Mouse (Mus musculus) heart, postnatal 36 days (tissue): ENCODE measurements at regions not wholly inside any gene's neighbourhood (a gene's known extent, or its start where the extent isn't known, plus 50 kb on each side); places are given as distances from the start of the nearest gene placed in this dataset.
"Not testable (repeated sequence)": the region's sequence is repeated elsewhere in the genome, so short reads cannot be mapped to it uniquely, and the experiment has no call there.

ENCODE experiments used
- DNase-seq, 2 experiments: peaks; one replicate each; pipeline ENCODE4 v3.0.0; 2021 to 2022
- intact Hi-C: fragments of 180-260 bp; cut with DNase I; formaldehyde crosslinking; loops from one replicate; pipeline ENCODE4 v1.15.1; 2025

DNA sequence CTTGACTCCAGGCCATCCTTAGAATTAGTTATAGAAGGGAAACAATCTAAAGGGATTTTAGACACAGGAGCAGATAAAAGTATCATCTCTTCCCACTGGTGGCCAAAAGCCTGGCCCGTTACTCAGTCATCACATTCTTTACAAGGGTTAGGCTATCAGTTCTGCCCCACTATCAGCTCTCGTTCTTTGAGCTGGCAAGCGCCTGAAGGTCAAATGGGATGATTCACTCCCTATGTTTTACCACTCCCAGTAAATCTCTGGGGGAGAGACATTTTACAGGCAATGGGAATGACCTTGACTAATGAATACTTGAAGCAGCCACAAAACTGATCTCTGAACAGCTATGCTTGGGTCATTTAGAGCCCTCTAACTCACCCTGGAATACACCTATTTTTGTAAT, 70.8 kb downstream of the Gm4847 start:
- DNase-seq, intact Hi-C loops: not testable (repeated sequence)

DNA sequence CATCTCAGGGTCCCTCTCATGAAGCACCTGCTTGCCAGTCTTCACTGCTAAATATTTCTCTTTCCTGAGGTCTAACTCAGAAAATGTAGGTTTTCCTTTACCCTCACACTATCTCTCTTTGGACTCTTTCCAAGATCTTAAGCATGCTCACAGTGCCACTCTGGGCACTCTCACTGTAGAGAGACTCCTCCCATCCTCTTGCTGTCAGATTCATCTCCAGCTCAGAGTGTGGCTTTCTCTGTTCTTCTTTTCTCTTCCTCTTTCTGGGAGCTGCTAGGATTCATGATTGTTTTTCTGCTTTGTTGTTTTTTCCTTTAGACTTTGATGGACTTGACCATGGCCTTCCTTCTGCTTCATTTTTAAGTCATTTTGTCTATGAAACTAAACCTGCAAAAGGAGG, 74.4 kb upstream of the Gm4846 start:
- intact Hi-C loops = loop anchor here (1.0 kb wide), 1 partner anchor 45 kb away; no protein-coding TSS in a partner anchor
- DNase-seq = no peak
